Mouse (Mus musculus): Measurements from ENCODE around the gene Arhgap15.
"Not testable (repeated sequence)": the region's sequence is repeated elsewhere in the genome, so short reads cannot be mapped to it uniquely, and the experiment has no call there.

Gene Arhgap15

GRCm38 (mm10) chr2:43748287-43748983 lies at the start of gene Arhgap15:
Gene Arhgap15, plus strand, starts transcription at chr2:43748824.
- POLR2A ChIA-PET, result interaction anchor here in 1 of 4 experiments (0.6 kb wide), 1 partner anchor 440 kb away, joined by 3 read pairs; no protein-coding TSS in a partner anchor
- CTCF ChIA-PET, result no interaction called here

GRCm38 (mm10) chr2:43712611-43713138 lies 35.9 kb upstream of the Arhgap15 start:
- ChIA-PET POLR2A (no interaction called here), CTCF (no interaction called here)

- ChIA-PET POLR2A (interaction anchor here in 1 of 4 experiments (0.8 kb wide), 1 partner anchor 209 kb away, joined by 3 read pairs; no protein-coding TSS in a partner anchor), CTCF (interaction anchor here in 1 of 4 experiments (0.5 to 2.7 kb wide), 2 partner anchors 129 to 501 kb away, joined by 4 to 14 read pairs; no protein-coding TSS in a partner anchor)
Observed at GRCm38 (mm10) chr2:43722446-43723103, 26.0 kb upstream of the Arhgap15 start.

GRCm38 (mm10) chr2:43723104-43723541 lies 25.5 kb upstream of the Arhgap15 start:
- POLR2A ChIA-PET, result interaction anchor here in 1 of 4 experiments (0.8 kb wide), 1 partner anchor 208 kb away, joined by 3 read pairs; no protein-coding TSS in a partner anchor
- CTCF ChIA-PET, result interaction anchor here in 1 of 4 experiments (0.5 to 2.7 kb wide), 3 partner anchors 128 to 501 kb away, joined by 4 to 14 read pairs (median 4); no protein-coding TSS in a partner anchor

GRCm38 (mm10) chr2:43727181-43727580 lies 21.4 kb upstream of the Arhgap15 start:
- POLR2A ChIA-PET, result interaction anchor here in 1 of 4 experiments (0.5 to 0.6 kb wide), 2 partner anchors 387 to 1322 kb away, joined by 3 read pairs; no protein-coding TSS in a partner anchor

GRCm38 (mm10) chr2:43727693-43728092 lies 20.9 kb upstream of the Arhgap15 start:
- POLR2A ChIA-PET, result interaction anchor here in 1 of 4 experiments (0.6 kb wide), 1 partner anchor 1321 kb away, joined by 3 read pairs; no protein-coding TSS in a partner anchor

More at GRCm38 (mm10) chr2:43727181-43727580, 21.4 kb upstream of the Arhgap15 start:
- CTCF ChIA-PET, result interaction anchor here in 1 of 4 experiments (0.6 kb wide), 1 partner anchor 16 kb away, joined by 4 read pairs; no protein-coding TSS in a partner anchor

GRCm38 (mm10) chr2:43728831-43729230 lies 19.8 kb upstream of the Arhgap15 start:
- POLR2A ChIA-PET, result no interaction called here
- CTCF ChIA-PET, result no interaction called here

More at GRCm38 (mm10) chr2:43727693-43728092, 20.9 kb upstream of the Arhgap15 start:
- CTCF ChIA-PET, result interaction anchor here in 1 of 4 experiments (0.6 kb wide), 1 partner anchor 17 kb away, joined by 4 read pairs; no protein-coding TSS in a partner anchor

GRCm38 (mm10) chr2:43732396-43732795 lies 16.2 kb upstream of the Arhgap15 start:
- POLR2A ChIA-PET, result interaction anchor here in 1 of 4 experiments (0.6 kb wide), 1 partner anchor 18 kb away, joined by 5 read pairs; no protein-coding TSS in a partner anchor
- CTCF ChIA-PET, result no interaction called here

- CTCF ChIA-PET, POLR2A ChIA-PET: not testable (repeated sequence)
Observed at GRCm38 (mm10) chr2:43735071-43735470, 13.6 kb upstream of the Arhgap15 start.

GRCm38 (mm10) chr2:43737546-43737945 lies 11.1 kb upstream of the Arhgap15 start:
- CTCF ChIA-PET, result no interaction called here
- POLR2A ChIA-PET, result no interaction called here

GRCm38 (mm10) chr2:43738562-43739112 lies 10.0 kb upstream of the Arhgap15 start:
- CTCF ChIA-PET, result no interaction called here
- POLR2A ChIA-PET, result no interaction called here

- ChIA-PET CTCF (no interaction called here), POLR2A (no interaction called here)
Observed at GRCm38 (mm10) chr2:43739190-43739818, 9.3 kb upstream of the Arhgap15 start.

GRCm38 (mm10) chr2:43749321-43749720 lies 697 bp downstream of the Arhgap15 start:
- CTCF ChIA-PET, result no interaction called here
- POLR2A ChIA-PET, result no interaction called here

- POLR2A ChIA-PET, result no interaction called here
- CTCF ChIA-PET, result no interaction called here
Observed at GRCm38 (mm10) chr2:43755899-43756298, 7.3 kb downstream of the Arhgap15 start.

- ChIA-PET POLR2A (no interaction called here), CTCF (no interaction called here)
Observed at GRCm38 (mm10) chr2:43756626-43757025, 8.0 kb downstream of the Arhgap15 start.

- CTCF ChIA-PET, result no interaction called here
- POLR2A ChIA-PET, result no interaction called here
Observed at GRCm38 (mm10) chr2:43761735-43762134, 13.1 kb downstream of the Arhgap15 start.

GRCm38 (mm10) chr2:43763279-43763678 lies 14.7 kb downstream of the Arhgap15 start:
- CTCF ChIA-PET, result interaction anchor here in 1 of 4 experiments (0.5 kb wide), 1 partner anchor 131 kb away, joined by 3 read pairs; no protein-coding TSS in a partner anchor
- POLR2A ChIA-PET, result no interaction called here

GRCm38 (mm10) chr2:43764456-43764855 lies 15.8 kb downstream of the Arhgap15 start:
- ChIA-PET POLR2A (no interaction called here), CTCF (no interaction called here)

- ChIA-PET CTCF (interaction anchor here in 1 of 4 experiments (0.7 kb wide), 1 partner anchor 681 kb away, joined by 3 read pairs; no protein-coding TSS in a partner anchor), POLR2A (interaction anchor here in 1 of 4 experiments (0.7 kb wide), 1 partner anchor 30 kb away, joined by 3 read pairs; no protein-coding TSS in a partner anchor)
Observed at GRCm38 (mm10) chr2:43766200-43766599, 17.6 kb downstream of the Arhgap15 start.

All from embryonic stem cell, embryonic (primary cell).